13 mouse cellular contexts compared by ENCODE assay signal in the genomic region with DNA sequence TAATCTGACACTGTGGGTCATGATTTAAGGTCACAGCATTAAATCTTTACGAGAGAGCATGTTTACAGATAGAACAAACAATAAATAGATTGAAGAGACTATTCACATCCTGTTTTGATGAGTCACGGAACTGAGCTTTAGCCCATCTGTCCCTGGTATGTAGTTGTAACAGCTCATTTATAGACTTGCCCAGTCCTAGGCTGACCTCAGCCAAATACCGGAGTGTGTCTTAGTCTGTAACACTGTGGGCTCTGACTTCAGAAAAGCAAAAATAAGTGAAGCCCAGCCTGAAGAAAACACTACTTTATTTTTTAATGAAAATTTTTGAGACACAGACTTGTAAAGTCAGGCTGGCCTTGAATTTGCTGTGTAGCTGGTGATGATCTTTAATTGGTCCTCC.
"Had no signal": no experiment of that assay in that cellular context is flagged by ENCODE, and none has a peak within 500 bp of the region (broad histone marks: within the 10 kb centered on the region; RNA-seq: fewer than 3 reads in every experiment).

No protein-coding gene starts in this region.

- H3K27ac ChIP-seq: layer of hippocampus, adult 2 months; limb, embryonic 12.5 days; liver, embryonic 14.5 days; neural tube, embryonic 12.5 days had no signal

- H3K9ac ChIP-seq: limb, embryonic 12.5 days; liver, embryonic 14.5 days; neural tube, embryonic 12.5 days had no signal

- H3K4me2 ChIP-seq: limb, embryonic 12.5 days; neural tube, embryonic 12.5 days had no signal

- H3K4me3 ChIP-seq: layer of hippocampus, adult 2 months; limb, embryonic 12.5 days; neural tube, embryonic 12.5 days had no signal

- DNase-seq: kidney, adult 8-10 months; kidney, postnatal 10 days; kidney, postnatal 4 days; liver; midbrain, embryonic 14.5 days; spleen, adult 18-20 months; thymus, adult 18-20 months; thymus, postnatal 14 days had no signal

- H3K36me3 ChIP-seq: limb, embryonic 12.5 days; neural tube, embryonic 12.5 days had no signal

- H3K27me3 ChIP-seq: limb, embryonic 12.5 days; neural tube, embryonic 12.5 days had no signal

- H3K9me3 ChIP-seq: limb, embryonic 12.5 days; neural tube, embryonic 12.5 days had no signal

- H3K4me1 ChIP-seq: limb, embryonic 12.5 days; neural tube, embryonic 12.5 days had no signal

- ATAC-seq: intestine, postnatal 0 days had no signal
